26 mouse cellular contexts compared by ENCODE assay signal in genomic region chr1:76453160-76453710, GRCm38 (mm10).
A peak's percentile ranks its signal among the peaks of the same experiment; 100 is the strongest.
DNase-seq lines count a peak whose midpoint lies in the region; ATAC-seq and TF ChIP-seq lines count a peak whose summit lies in the region.
"Had no signal": no experiment of that assay in that cellular context is flagged by ENCODE, and none has a peak within 500 bp of the region (broad histone marks: within the 10 kb centered on the region; RNA-seq: fewer than 3 reads in every experiment).

No protein-coding gene starts in this region.

- 53% methylated on average over 7 of the region's 7 CpGs for WGBS in hindbrain, embryonic 14.5 days
- 84% methylated on average over 7 of the region's 7 CpGs for WGBS in hindbrain, embryonic 10.5 days
- WGBS in midbrain, embryonic 15.5 days = 40% methylated on average over 7 of the region's 7 CpGs
- 82% methylated on average over 7 of the region's 7 CpGs for WGBS in midbrain, embryonic 11.5 days
- WGBS in forebrain, embryonic 10.5 days = 91% methylated on average over 7 of the region's 7 CpGs

- no peak for ATAC-seq in hindbrain, embryonic 14.5 days (ENCODE audit: low FRiP score)
- 0 out of 2 replicates have a peak, but pooled peaks have one; percentile 27 for ATAC-seq in midbrain, embryonic 15.5 days (replicated peaks)
- ATAC-seq in midbrain, embryonic 11.5 days (ENCODE audit: low FRiP score) = no peak
- ATAC-seq: forebrain, embryonic 15.5 days; Patski had no signal

- peak; percentile 38; the same call in 1 of the 2 replicates for TF ChIP-seq EP300 in CH12.LX (IDR thresholded peaks at IDR 0.05; ENCODE audit: low read length)

- DNase-seq in hindbrain, embryonic 14.5 days (ENCODE audit: low spot score) = peak; percentile 55
- no peak for DNase-seq in hindbrain, embryonic 10.5 days (ENCODE audit: low spot score)
- no peak for DNase-seq in midbrain, embryonic 11.5 days (ENCODE audit: low spot score, missing footprints)
- DNase-seq in CH12.LX (ENCODE audit: extremely low read depth) = peak; percentile 76
- DNase-seq in retina, postnatal 1 day = peak; percentile 12
- DNase-seq in forebrain, embryonic 10.5 days (ENCODE audit: extremely low spot score, low spot score) = no peak
- DNase-seq: adrenal gland, postnatal 10 days; adrenal gland, postnatal 36 days; cerebellum, adult 11 months; cerebellum, adult 2 months; cerebellum, adult 9-11 months; cerebellum, postnatal 25 days; gastrocnemius, postnatal 25 days; heart, adult 18-20 months; heart, postnatal 14 days; heart, postnatal 4 days had no signal

- in situ Hi-C loops in CH12.LX (cut with MboI; ENCODE audit: low pct_ligation_motif_present, low pct_unique_long_range_greater_than_20kb, low sequenced_read_pairs) = no loop called here

- no peak for TF ChIP-seq POLR2A in CH12.LX (IDR thresholded peaks at IDR 0.05; ENCODE audit: low read depth, low read length)

- no peaks in the 10 kb centered on the region for H3K27me3 ChIP-seq in hindbrain, embryonic 14.5 days (ENCODE audit: control insufficient read depth, insufficient read depth, low read length)
- no peaks in the 10 kb centered on the region for H3K27me3 ChIP-seq in hindbrain, embryonic 10.5 days (ENCODE audit: insufficient read depth, poor library complexity, severe bottlenecking)
- 0 out of 2 replicates have a peak, but pooled peaks cover 2% of the 10 kb centered on the region for H3K27me3 ChIP-seq in midbrain, embryonic 15.5 days (replicated peaks)
- no peaks in the 10 kb centered on the region for H3K27me3 ChIP-seq in midbrain, embryonic 11.5 days (ENCODE audit: control insufficient read depth, insufficient read depth, low read length)
- H3K27me3 ChIP-seq in CH12.LX (replicated peaks) = no peaks in the 10 kb centered on the region
- H3K27me3 ChIP-seq in forebrain, embryonic 10.5 days (ENCODE audit: poor library complexity, severe bottlenecking) = no peaks in the 10 kb centered on the region
- H3K27me3 ChIP-seq: embryonic facial prominence, embryonic 12.5 days; embryonic facial prominence, embryonic 15.5 days; forebrain, embryonic 12.5 days; forebrain, embryonic 15.5 days; heart, embryonic 12.5 days; heart, embryonic 15.5 days; hindbrain, embryonic 13.5 days had no signal

- H3K9ac ChIP-seq in hindbrain, embryonic 14.5 days = no peak overlapping the region
- H3K9ac ChIP-seq in midbrain, embryonic 15.5 days = no peak overlapping the region
- no peak overlapping the region for H3K9ac ChIP-seq in midbrain, embryonic 11.5 days (ENCODE audit: low read length)
- H3K9ac ChIP-seq in CH12.LX (ENCODE audit: insufficient read depth, low read depth) = no peak overlapping the region
- H3K9ac ChIP-seq: embryonic facial prominence, embryonic 12.5 days; embryonic facial prominence, embryonic 15.5 days; forebrain, embryonic 12.5 days; forebrain, embryonic 15.5 days; heart, embryonic 12.5 days; heart, embryonic 15.5 days; hindbrain, embryonic 13.5 days had no signal

- H3K4me3 ChIP-seq in hindbrain, embryonic 14.5 days (replicated peaks; ENCODE audit: low read length) = no peak overlapping the region
- H3K4me3 ChIP-seq in hindbrain, embryonic 10.5 days = no peak overlapping the region
- no peak overlapping the region for H3K4me3 ChIP-seq in midbrain, embryonic 15.5 days
- no peak overlapping the region for H3K4me3 ChIP-seq in midbrain, embryonic 11.5 days (ENCODE audit: low read depth, low read length)
- H3K4me3 ChIP-seq in CH12.LX (replicated peaks in 1 of 3; ENCODE audit: low read depth in 2 of 3, low read length in 2 of 3, poor library complexity in 1 of 3) = peak overlapping the region in 1 of 3 experiments; percentile 13
- H3K4me3 ChIP-seq in forebrain, embryonic 10.5 days = no peak overlapping the region
- H3K4me3 ChIP-seq: embryonic facial prominence, embryonic 12.5 days; embryonic facial prominence, embryonic 15.5 days; forebrain, embryonic 12.5 days; forebrain, embryonic 15.5 days; heart, embryonic 12.5 days; heart, embryonic 15.5 days; hindbrain, embryonic 13.5 days had no signal

- no peak for TF ChIP-seq CTCF in CH12.LX (conservative IDR thresholded peaks at IDR 0.05 in 1 of 2, IDR thresholded peaks at IDR 0.05 in 1 of 2; ENCODE audit: low read depth in 2 of 2, low read length in 2 of 2)

- dilution Hi-C loops in CH12.LX (cut with MboI; ENCODE audit: extremely low pct_ligation_motif_present, extremely low pct_unique_long_range_greater_than_20kb, low sequenced_read_pairs) = no loop called here

- H3K36me3 ChIP-seq in hindbrain, embryonic 14.5 days (replicated peaks; ENCODE audit: control insufficient read depth, insufficient read depth) = no peaks in the 10 kb centered on the region
- no peaks in the 10 kb centered on the region for H3K36me3 ChIP-seq in hindbrain, embryonic 10.5 days
- H3K36me3 ChIP-seq in midbrain, embryonic 15.5 days (replicated peaks) = no peaks in the 10 kb centered on the region
- H3K36me3 ChIP-seq in midbrain, embryonic 11.5 days (ENCODE audit: control insufficient read depth, insufficient read depth, low read length) = no peaks in the 10 kb centered on the region
- no peaks in the 10 kb centered on the region for H3K36me3 ChIP-seq in CH12.LX (replicated peaks in 1 of 2; ENCODE audit: control insufficient read depth in 1 of 2, insufficient read depth in 1 of 2, low read length in 1 of 2)
- H3K36me3 ChIP-seq in forebrain, embryonic 10.5 days (replicated peaks) = no peaks in the 10 kb centered on the region
- H3K36me3 ChIP-seq: embryonic facial prominence, embryonic 12.5 days; embryonic facial prominence, embryonic 15.5 days; forebrain, embryonic 12.5 days; forebrain, embryonic 15.5 days; G1E; heart, embryonic 12.5 days; heart, embryonic 15.5 days; hindbrain, embryonic 13.5 days had no signal

- 0 out of 2 replicates have a peak, but pooled peaks cover 5% of the 10 kb centered on the region for H3K4me1 ChIP-seq in hindbrain, embryonic 14.5 days (replicated peaks; ENCODE audit: control insufficient read depth, insufficient read depth, low read length)
- no peaks in the 10 kb centered on the region for H3K4me1 ChIP-seq in hindbrain, embryonic 10.5 days (replicated peaks)
- H3K4me1 ChIP-seq in midbrain, embryonic 15.5 days = peaks cover 14% of the 10 kb centered on the region
- H3K4me1 ChIP-seq in midbrain, embryonic 11.5 days (ENCODE audit: control insufficient read depth, insufficient read depth, low read length) = no peaks in the 10 kb centered on the region
- H3K4me1 ChIP-seq in CH12.LX (ENCODE audit: control insufficient read depth in 1 of 2, insufficient read depth in 2 of 2) = peaks cover 0 to 55% of the 10 kb centered on the region in 2 experiments; a peak in 2 of 4 replicates
- H3K4me1 ChIP-seq in forebrain, embryonic 10.5 days = no peaks in the 10 kb centered on the region
- H3K4me1 ChIP-seq: embryonic facial prominence, embryonic 12.5 days; embryonic facial prominence, embryonic 15.5 days; forebrain, embryonic 12.5 days had no signal

- H3K27ac ChIP-seq in hindbrain, embryonic 14.5 days = no peak overlapping the region
- H3K27ac ChIP-seq in hindbrain, embryonic 10.5 days = no peak overlapping the region
- H3K27ac ChIP-seq in midbrain, embryonic 15.5 days = no peak overlapping the region
- H3K27ac ChIP-seq in midbrain, embryonic 11.5 days (ENCODE audit: low read depth, low read length) = no peak overlapping the region
- no peak overlapping the region for H3K27ac ChIP-seq in CH12.LX (ENCODE audit: insufficient read depth, low read depth)
- H3K27ac ChIP-seq in forebrain, embryonic 10.5 days = no peak overlapping the region
- H3K27ac ChIP-seq: embryonic facial prominence, embryonic 12.5 days; embryonic facial prominence, embryonic 15.5 days; forebrain, embryonic 12.5 days; forebrain, embryonic 15.5 days; heart, embryonic 15.5 days; hindbrain, embryonic 13.5 days had no signal

- H3K9me3 ChIP-seq in hindbrain, embryonic 14.5 days (ENCODE audit: control insufficient read depth, low read length) = no peaks in the 10 kb centered on the region
- H3K9me3 ChIP-seq in hindbrain, embryonic 10.5 days = no peaks in the 10 kb centered on the region
- H3K9me3 ChIP-seq in midbrain, embryonic 15.5 days = no peaks in the 10 kb centered on the region
- no peaks in the 10 kb centered on the region for H3K9me3 ChIP-seq in midbrain, embryonic 11.5 days (ENCODE audit: control insufficient read depth, low read length)
- no peaks in the 10 kb centered on the region for H3K9me3 ChIP-seq in CH12.LX (replicated peaks; ENCODE audit: low read length)
- no peaks in the 10 kb centered on the region for H3K9me3 ChIP-seq in forebrain, embryonic 10.5 days
- H3K9me3 ChIP-seq: embryonic facial prominence, embryonic 12.5 days; embryonic facial prominence, embryonic 15.5 days; forebrain, embryonic 12.5 days; forebrain, embryonic 15.5 days; heart, embryonic 12.5 days; heart, embryonic 15.5 days; hindbrain, embryonic 13.5 days had no signal

- no peak for TF ChIP-seq RAD21 in CH12.LX (IDR thresholded peaks at IDR 0.05; ENCODE audit: low read depth, low read length)

- no peak overlapping the region for H3K4me2 ChIP-seq in hindbrain, embryonic 14.5 days (replicated peaks)
- no peak overlapping the region; the same call in 1 of the 2 replicates for H3K4me2 ChIP-seq in midbrain, embryonic 15.5 days
- no peak overlapping the region for H3K4me2 ChIP-seq in midbrain, embryonic 11.5 days
- no peak overlapping the region for H3K4me2 ChIP-seq in CH12.LX (ENCODE audit: insufficient read depth, low read depth, poor library complexity, severe bottlenecking)
- H3K4me2 ChIP-seq: embryonic facial prominence, embryonic 12.5 days; embryonic facial prominence, embryonic 15.5 days; forebrain, embryonic 12.5 days; forebrain, embryonic 15.5 days; heart, embryonic 12.5 days; heart, embryonic 15.5 days; hindbrain, embryonic 13.5 days had no signal

- H3K79me2 ChIP-seq in CH12.LX (replicated peaks; ENCODE audit: control insufficient read depth, extremely low read depth, insufficient read depth, poor library complexity, severe bottlenecking) = no peaks in the 10 kb centered on the region

TF ChIP-seq in CH12.LX, 34 proteins besides CTCF, POLR2A, EP300 and RAD21:
- TF ChIP-seq JUN (IDR thresholded peaks at IDR 0.05; ENCODE audit: insufficient read depth, low read depth, low read length) (no peak), HCFC1 (IDR thresholded peaks at IDR 0.05; ENCODE audit: low read depth, low read length) (no peak), MXI1 (IDR thresholded peaks at IDR 0.05; ENCODE audit: low read depth, low read length) (no peak), ETS1 (conservative IDR thresholded peaks at IDR 0.05; ENCODE audit: low read depth, low read length) (peak; percentile 44; the same call in 1 of the 2 replicates), ZC3H11A (IDR thresholded peaks at IDR 0.05; ENCODE audit: low read depth, low read length) (no peak), USF2 (conservative IDR thresholded peaks at IDR 0.05; ENCODE audit: low read depth, low read length) (no peak), MEF2A (IDR thresholded peaks at IDR 0.05; ENCODE audit: borderline replicate concordance, low read depth, low read length) (peak; percentile 66; the same call in 1 of the 2 replicates), RCOR1 (conservative IDR thresholded peaks at IDR 0.05; ENCODE audit: low read depth, low read length) (no peak), USF1 (IDR thresholded peaks at IDR 0.05; ENCODE audit: low read depth, low read length) (no peak), IRF4 (IDR thresholded peaks at IDR 0.05; ENCODE audit: low read depth, low read length) (no peak), MAFK (IDR thresholded peaks at IDR 0.05; ENCODE audit: insufficient replicate concordance, low read length) (peak; percentile 49; the same call in 1 of the 2 replicates)
TF ChIP-seq in CH12.LX: peak in this region for 3.

Comparison
In these comparisons a context has a peak if more than half of its experiments do, and no peak if none do; other contexts are left out.
1. DNase-seq: peak in hindbrain, embryonic 14.5 days (single experiment), CH12.LX (single experiment) and retina, postnatal 1 day (single experiment); none in hindbrain, embryonic 10.5 days (single experiment), midbrain, embryonic 11.5 days (single experiment) and forebrain, embryonic 10.5 days (single experiment).